In genomic region chr9:108759121-108759520, GRCm38 (mm10) we compare ENCODE assay signal across 17 mouse cellular contexts. TPM values are rescaled to one million over a fixed set of nuclear protein-coding genes. Genes with fewer than 3 reads are reported as not detected.
DNase-seq lines count a peak whose midpoint lies in the region; TF ChIP-seq lines count a peak whose summit lies in the region.
"Had no signal": no experiment of that assay in that cellular context is flagged by ENCODE, and none has a peak within 500 bp of the region (broad histone marks: within the 10 kb centered on the region; RNA-seq: fewer than 3 reads in every experiment).

No protein-coding gene starts in this region.

- peak overlapping the region; percentile 54; the same call in 1 of the 2 replicates for H3K27ac ChIP-seq in testis, adult 2 months (ENCODE audit: control insufficient read depth, insufficient read depth, low read depth, low read length)
- H3K27ac ChIP-seq in ES-Bruce4 (ENCODE audit: insufficient read depth, low read length) = no peak overlapping the region
- no peak overlapping the region for H3K27ac ChIP-seq in ES-E14 (ENCODE audit: insufficient read depth, low read depth, low read length, poor library complexity, severe bottlenecking)
- H3K27ac ChIP-seq: embryonic facial prominence, embryonic 10.5 days; embryonic facial prominence, embryonic 12.5 days; forebrain, embryonic 13.5 days; forebrain, embryonic 15.5 days had no signal

- no peak for DNase-seq in testis, postnatal 14 days (ENCODE audit: low spot score)
- DNase-seq in ES-E14 (ENCODE audit: low read depth, low spot score) = peak; percentile 19
- peak; percentile 66 for DNase-seq in ZHBTc4 (ENCODE audit: low read depth, low spot score)
- no peak for DNase-seq in right cerebral cortex, postnatal 14 days
- DNase-seq in retina, postnatal 1 day = no peak
- no peak for DNase-seq in adrenal gland, adult 18-20 months (ENCODE audit: low spot score in 2 of 2)
- DNase-seq: adrenal gland, adult 8-10 months; cerebellum, adult 11-12 months; cerebellum, adult 2 months; cerebellum, adult 9-10 months had no signal

- H3K36me3 ChIP-seq in testis, adult 2 months (ENCODE audit: control insufficient read depth, insufficient read depth, low read length) = no peaks in the 10 kb centered on the region
- H3K36me3 ChIP-seq in ES-Bruce4 (ENCODE audit: control insufficient read depth, insufficient read depth, low read length, poor library complexity, severe bottlenecking) (no peaks in the 10 kb centered on the region), ES-E14 (ENCODE audit: control insufficient read depth, insufficient read depth, low read length, poor library complexity, severe bottlenecking) (no peaks in the 10 kb centered on the region)
- H3K36me3 ChIP-seq: embryonic facial prominence, embryonic 10.5 days; embryonic facial prominence, embryonic 12.5 days; forebrain, embryonic 15.5 days had no signal

- TF ChIP-seq EP300 in ES-Bruce4 (IDR thresholded peaks at IDR 0.05; ENCODE audit: insufficient read depth, low read depth, low read length) = no peak

- in situ Hi-C loops in ES-E14 (cut with MboI; ENCODE audit: low sequenced_read_pairs in 2 of 2, unreplicated experiment in 2 of 2) = no loop called here

- no peak for TF ChIP-seq POLR2A in testis, adult 2 months (IDR thresholded peaks at IDR 0.05; ENCODE audit: control insufficient read depth, low read depth, low read length)
- no peak for TF ChIP-seq POLR2A in ES-Bruce4 (IDR thresholded peaks at IDR 0.05; ENCODE audit: insufficient read depth, low read length)

- peak overlapping the region; percentile 80 for H3K4me3 ChIP-seq in testis, adult 2 months (ENCODE audit: control insufficient read depth, low read depth, low read length)
- peak overlapping the region; percentile 12 for H3K4me3 ChIP-seq in ES-Bruce4 (ENCODE audit: low read depth, low read length)
- peak overlapping the region; percentile 4 to 50; a peak in 3 of 4 replicates for H3K4me3 ChIP-seq in ES-E14 (ENCODE audit: insufficient read depth in 1 of 2, low read depth in 1 of 2, low read length in 2 of 2, poor library complexity in 1 of 2, severe bottlenecking in 1 of 2)
- H3K4me3 ChIP-seq: embryonic facial prominence, embryonic 10.5 days; embryonic facial prominence, embryonic 12.5 days; forebrain, embryonic 13.5 days; forebrain, embryonic 15.5 days had no signal

- TF ChIP-seq CTCF in testis, adult 2 months (IDR thresholded peaks at IDR 0.05; ENCODE audit: control insufficient read depth, insufficient read depth, insufficient replicate concordance, low read depth, low read length) = no peak
- TF ChIP-seq CTCF in ES-Bruce4 (IDR thresholded peaks at IDR 0.05; ENCODE audit: low read depth, low read length) = no peak

- no peak overlapping the region for H3K9ac ChIP-seq in ES-Bruce4 (ENCODE audit: low read depth, poor library complexity, severe bottlenecking)
- peak overlapping the region; percentile 29; the same call in 1 of the 2 replicates for H3K9ac ChIP-seq in ES-E14 (ENCODE audit: insufficient read depth, low read depth, low read length, poor library complexity, severe bottlenecking)
- H3K9ac ChIP-seq: embryonic facial prominence, embryonic 12.5 days; forebrain, embryonic 13.5 days; forebrain, embryonic 15.5 days; forebrain, postnatal 0 days had no signal

- H3K4me1 ChIP-seq in testis, adult 2 months (ENCODE audit: control insufficient read depth, insufficient read depth, low read length) = no peaks in the 10 kb centered on the region
- H3K4me1 ChIP-seq in ES-Bruce4 (ENCODE audit: control insufficient read depth, insufficient read depth, low read length) (peaks cover 2% of the 10 kb centered on the region), ES-E14 (ENCODE audit: control insufficient read depth in 2 of 2, insufficient read depth in 2 of 2, low read length in 2 of 2, poor library complexity in 1 of 2) (peaks cover 0 to 7% of the 10 kb centered on the region in 2 experiments; a peak in 2 of 4 replicates)
- H3K4me1 ChIP-seq: embryonic facial prominence, embryonic 10.5 days; embryonic facial prominence, embryonic 12.5 days; forebrain, embryonic 13.5 days; forebrain, embryonic 15.5 days had no signal

- H3K9me3 ChIP-seq in ES-Bruce4 (replicated peaks; ENCODE audit: control insufficient read depth, insufficient read depth, low read length, poor library complexity, severe bottlenecking) = no peaks in the 10 kb centered on the region
- H3K9me3 ChIP-seq in ES-E14 (ENCODE audit: control insufficient read depth, insufficient read depth, low read depth, low read length) = no peaks in the 10 kb centered on the region
- H3K9me3 ChIP-seq: embryonic facial prominence, embryonic 10.5 days; embryonic facial prominence, embryonic 12.5 days; forebrain, embryonic 15.5 days had no signal

- H3K27me3 ChIP-seq in testis, adult 2 months (ENCODE audit: control insufficient read depth, insufficient read depth, low read length) = no peaks in the 10 kb centered on the region
- no peaks in the 10 kb centered on the region for H3K27me3 ChIP-seq in ES-Bruce4 (ENCODE audit: control insufficient read depth, insufficient read depth, low read length, poor library complexity, severe bottlenecking)
- H3K27me3 ChIP-seq: embryonic facial prominence, embryonic 12.5 days; forebrain, embryonic 13.5 days; forebrain, embryonic 15.5 days had no signal

TF ChIP-seq in ES-E14, 5 proteins besides CTCF, POLR2A, EP300 and RAD21:
- TF ChIP-seq ZNF384 (IDR thresholded peaks at IDR 0.05; ENCODE audit: low read depth, low read length) (no peak), CHD2 (IDR thresholded peaks at IDR 0.05; ENCODE audit: low read depth, low read length) (no peak), ZC3H11A (IDR thresholded peaks at IDR 0.05; ENCODE audit: borderline replicate concordance, low read depth, low read length) (no peak), HCFC1 (IDR thresholded peaks at IDR 0.05; ENCODE audit: borderline replicate concordance, insufficient read depth, low read length) (no peak), MAFK (IDR thresholded peaks at IDR 0.05; ENCODE audit: insufficient read depth, low read depth, low read length) (no peak)

RNA-seq across cellular contexts. Expression of gene Ip6k2, which starts 24.5 kb away (rescaled TPM):
- polyA plus RNA-seq in testis, adult 2 months (2012; rRNA removed) = 49.7 and 54.0 TPM in 2 replicates
- polyA plus RNA-seq in ES-Bruce4 (2011; ENCODE audit: insufficient read depth, insufficient read length, low read depth, missing spikeins) = 37.4 and 39.5 TPM in 2 replicates
- 23.0 and 24.4 TPM in 2 replicates for total RNA-seq in ES-E14 (2012; rRNA removed)
- total RNA-seq in adrenal gland, adult 18-20 months (2021) = 100 to 1,000 TPM in 1 of 2 experiments, 10 to 100 TPM in 1; 76.8 to 101 TPM

RNA-seq across cellular contexts. Expression of gene Nckipsd, which starts 49.0 kb away (rescaled TPM):
- 5.6 and 5.9 TPM in 2 replicates for polyA plus RNA-seq in testis, adult 2 months (2012; rRNA removed)
- polyA plus RNA-seq in ES-Bruce4 (2011; ENCODE audit: insufficient read depth, insufficient read length, low read depth, missing spikeins) = 10.3 and 11.8 TPM in 2 replicates
- total RNA-seq in ES-E14 (2012; rRNA removed) = 17.4 and 20.2 TPM in 2 replicates
- 10 to 100 TPM; 10.8 to 11.3 TPM for total RNA-seq in adrenal gland, adult 18-20 months (2021)

Comparison
In these comparisons a context has a peak if more than half of its experiments do, and no peak if none do; other contexts are left out.
1. H3K4me3 ChIP-seq: peak in every context shown above with its lines; median percentile 80 in testis, adult 2 months; 27 in ES-E14; 12 in ES-Bruce4.
2. DNase-seq: peak in ES-E14 (single experiment) and ZHBTc4 (single experiment); none in testis, postnatal 14 days (single experiment), right cerebral cortex, postnatal 14 days (single experiment), retina, postnatal 1 day (single experiment) and adrenal gland, adult 18-20 months (0 of 2).